In the genomic region with DNA sequence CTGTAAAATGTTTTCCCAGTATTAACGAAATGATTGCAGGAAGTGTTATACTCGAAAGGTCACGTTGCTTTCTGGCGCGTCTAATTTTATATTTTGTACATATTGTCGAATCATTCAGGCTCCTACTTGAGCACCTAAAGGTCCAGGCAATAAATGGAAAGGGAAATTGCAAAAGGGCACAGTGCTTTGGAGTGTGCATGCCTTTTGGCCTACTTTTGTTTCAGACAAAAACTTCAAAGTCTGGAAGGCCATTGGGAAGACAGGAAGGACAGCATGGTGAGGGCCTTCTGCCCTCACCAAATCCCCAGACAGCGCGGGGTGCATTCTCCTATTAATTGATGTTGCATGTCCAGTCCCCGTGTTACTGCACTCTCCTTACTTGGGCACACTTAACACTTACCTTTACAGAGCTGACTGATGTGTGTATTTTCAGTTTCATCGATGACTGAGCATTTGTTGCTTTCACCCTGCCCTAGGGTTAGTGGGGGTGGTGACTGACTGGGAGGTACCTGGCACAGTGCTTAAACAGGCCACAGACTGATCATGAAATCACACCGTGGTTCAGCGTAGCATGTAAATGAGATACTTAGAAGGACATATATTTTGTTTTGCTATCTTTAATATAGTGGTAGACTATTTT, we compare ENCODE assay signal across 20 mouse cellular contexts. TPM values are rescaled to one million over a fixed set of nuclear protein-coding genes. Genes with fewer than 3 reads are reported as not detected.
DNase-seq lines count a peak whose midpoint lies in the region; ATAC-seq and TF ChIP-seq lines count a peak whose summit lies in the region.
"Had no signal": no experiment of that assay in that cellular context is flagged by ENCODE, and none has a peak within 500 bp of the region (broad histone marks: within the 10 kb centered on the region; RNA-seq: fewer than 3 reads in every experiment).

No protein-coding gene starts in this region.

- ATAC-seq in megakaryocyte, adult 5-6 weeks (ENCODE audit: poor library complexity, severe bottlenecking), result no peak
- ATAC-seq: forebrain, embryonic 16.5 days had no signal

- peaks cover 32% of the 10 kb centered on the region for H3K4me1 ChIP-seq in megakaryocyte, embryonic 14.5 days
- peaks cover 11 to 50% of the 10 kb centered on the region in 2 experiments for H3K4me1 ChIP-seq in CH12.LX (ENCODE audit: control insufficient read depth in 1 of 2, insufficient read depth in 2 of 2)
- H3K4me1 ChIP-seq in limb, embryonic 10.5 days, result peaks cover 2% of the 10 kb centered on the region; the same call in 1 of the 2 replicates
- H3K4me1 ChIP-seq: embryonic facial prominence, embryonic 13.5 days; forebrain, embryonic 12.5 days; heart, embryonic 15.5 days; hindbrain, embryonic 15.5 days had no signal

- no peaks in the 10 kb centered on the region for H3K27me3 ChIP-seq in megakaryocyte, embryonic 14.5 days (replicated peaks)
- no peaks in the 10 kb centered on the region for H3K27me3 ChIP-seq in CH12.LX (replicated peaks)
- H3K27me3 ChIP-seq in limb, embryonic 10.5 days (ENCODE audit: low read depth, poor library complexity, severe bottlenecking), result no peaks in the 10 kb centered on the region
- H3K27me3 ChIP-seq: embryonic facial prominence, embryonic 13.5 days; forebrain, embryonic 12.5 days; heart, embryonic 15.5 days; hindbrain, embryonic 15.5 days had no signal

- in situ Hi-C loops in CH12.LX (cut with MboI; ENCODE audit: low pct_ligation_motif_present, low pct_unique_long_range_greater_than_20kb, low sequenced_read_pairs), result no loop called here

- H3K27ac ChIP-seq in CH12.LX (ENCODE audit: insufficient read depth, low read depth), result peak overlapping the region; percentile 40; the same call in 1 of the 2 replicates
- H3K27ac ChIP-seq in limb, embryonic 10.5 days, result no peak overlapping the region
- H3K27ac ChIP-seq: embryonic facial prominence, embryonic 13.5 days; forebrain, embryonic 12.5 days; heart, adult 2 months; heart, embryonic 15.5 days; hindbrain, embryonic 15.5 days had no signal

- WGBS in limb, embryonic 10.5 days, result 90% methylated on average over 12 of the region's 12 CpGs

- TF ChIP-seq RAD21 in CH12.LX (IDR thresholded peaks at IDR 0.05; ENCODE audit: low read depth, low read length), result no peak

- H3K36me3 ChIP-seq in megakaryocyte, embryonic 14.5 days (replicated peaks; ENCODE audit: low read length), result peaks cover 3% of the 10 kb centered on the region
- peaks cover 0 to 6% of the 10 kb centered on the region in 2 experiments for H3K36me3 ChIP-seq in CH12.LX (replicated peaks in 1 of 2; ENCODE audit: control insufficient read depth in 1 of 2, insufficient read depth in 1 of 2, low read length in 1 of 2)
- no peaks in the 10 kb centered on the region for H3K36me3 ChIP-seq in limb, embryonic 10.5 days
- H3K36me3 ChIP-seq: embryonic facial prominence, embryonic 13.5 days; forebrain, embryonic 12.5 days; heart, embryonic 15.5 days; hindbrain, embryonic 15.5 days had no signal

- H3K79me2 ChIP-seq in CH12.LX (replicated peaks; ENCODE audit: control insufficient read depth, extremely low read depth, insufficient read depth, poor library complexity, severe bottlenecking), result no peaks in the 10 kb centered on the region

- dilution Hi-C loops in CH12.LX (cut with MboI; ENCODE audit: extremely low pct_ligation_motif_present, extremely low pct_unique_long_range_greater_than_20kb, low sequenced_read_pairs), result no loop called here

- peak overlapping the region; percentile 19; the same call in 1 of the 2 replicates for H3K9ac ChIP-seq in CH12.LX (ENCODE audit: insufficient read depth, low read depth)
- H3K9ac ChIP-seq: embryonic facial prominence, embryonic 13.5 days; forebrain, embryonic 12.5 days; heart, embryonic 15.5 days; hindbrain, embryonic 15.5 days had no signal

- no peak for TF ChIP-seq CTCF in CH12.LX (conservative IDR thresholded peaks at IDR 0.05 in 1 of 2, IDR thresholded peaks at IDR 0.05 in 1 of 2; ENCODE audit: low read depth in 2 of 2, low read length in 2 of 2)

- TF ChIP-seq EP300 in CH12.LX (IDR thresholded peaks at IDR 0.05; ENCODE audit: low read length), result peak; percentile 57

- H3K4me2 ChIP-seq in CH12.LX (ENCODE audit: insufficient read depth, low read depth, poor library complexity, severe bottlenecking), result peak overlapping the region; percentile 86
- H3K4me2 ChIP-seq: embryonic facial prominence, embryonic 13.5 days; forebrain, embryonic 12.5 days; heart, embryonic 11.5 days; heart, embryonic 15.5 days; hindbrain, embryonic 15.5 days had no signal

- peak; percentile 54 for DNase-seq in CH12.LX (ENCODE audit: extremely low read depth)
- DNase-seq in induced T-regulatory cell, adult 2 months (ENCODE audit: low read depth), result peak; percentile 31
- DNase-seq in left cerebral cortex, adult 18-20 months (ENCODE audit: low spot score in 2 of 2), result no peak
- no peak for DNase-seq in limb, embryonic 10.5 days (ENCODE audit: low spot score)
- DNase-seq: adrenal gland, adult 8-10 months; B cell, adult 2 months; cerebellum, adult 18-20 months; cerebellum, adult 9-11 months; cerebellum, postnatal 36 days; gastrocnemius, postnatal 10 days; heart, adult 2 months; heart, postnatal 14 days had no signal

- peak overlapping the region; percentile 6 for H3K4me3 ChIP-seq in megakaryocyte, embryonic 14.5 days (replicated peaks)
- H3K4me3 ChIP-seq in CH12.LX (replicated peaks in 1 of 3; ENCODE audit: low read depth in 2 of 3, low read length in 2 of 3, poor library complexity in 1 of 3), result no peak overlapping the region
- no peak overlapping the region for H3K4me3 ChIP-seq in limb, embryonic 10.5 days
- H3K4me3 ChIP-seq: embryonic facial prominence, embryonic 13.5 days; forebrain, embryonic 12.5 days; heart, adult 2 months; heart, embryonic 15.5 days; hindbrain, embryonic 15.5 days had no signal

- no peaks in the 10 kb centered on the region for H3K9me3 ChIP-seq in megakaryocyte, embryonic 14.5 days
- no peaks in the 10 kb centered on the region for H3K9me3 ChIP-seq in CH12.LX (replicated peaks; ENCODE audit: low read length)
- no peaks in the 10 kb centered on the region for H3K9me3 ChIP-seq in limb, embryonic 10.5 days (replicated peaks)
- H3K9me3 ChIP-seq: embryonic facial prominence, embryonic 13.5 days; forebrain, embryonic 12.5 days; heart, embryonic 15.5 days; hindbrain, embryonic 15.5 days had no signal

- TF ChIP-seq POLR2A in CH12.LX (IDR thresholded peaks at IDR 0.05; ENCODE audit: low read depth, low read length), result no peak

TF ChIP-seq in CH12.LX, 34 proteins besides CTCF, POLR2A, EP300 and RAD21:
- TF ChIP-seq MEF2A (IDR thresholded peaks at IDR 0.05; ENCODE audit: borderline replicate concordance, low read depth, low read length), result 0 out of 2 replicates have a peak, but pooled peaks have one; percentile 38
- no peak for TF ChIP-seq ZMIZ1 (IDR thresholded peaks at IDR 0.05; ENCODE audit: low read depth, low read length)
- no peak for TF ChIP-seq USF2 (conservative IDR thresholded peaks at IDR 0.05; ENCODE audit: low read depth, low read length)
- no peak for TF ChIP-seq PAX5 (IDR thresholded peaks at IDR 0.05; ENCODE audit: low read length)
- no peak for TF ChIP-seq JUN (IDR thresholded peaks at IDR 0.05; ENCODE audit: insufficient read depth, low read depth, low read length)
- 0 out of 2 replicates have a peak, but pooled peaks have one; percentile 52 for TF ChIP-seq MAFK (IDR thresholded peaks at IDR 0.05; ENCODE audit: insufficient replicate concordance, low read length)
- no peak for TF ChIP-seq CHD1 (IDR thresholded peaks at IDR 0.05; ENCODE audit: low read depth, low read length)
- no peak for TF ChIP-seq MAZ (IDR thresholded peaks at IDR 0.05; ENCODE audit: low read depth, low read length)
- TF ChIP-seq ETS1 (conservative IDR thresholded peaks at IDR 0.05; ENCODE audit: low read depth, low read length), result no peak; the same call in 1 of the 2 replicates
- TF ChIP-seq TBP (conservative IDR thresholded peaks at IDR 0.05; ENCODE audit: low read depth, low read length), result no peak
- TF ChIP-seq TCF12 (IDR thresholded peaks at IDR 0.05; ENCODE audit: low read depth, low read length), result peak; percentile 30; the same call in 1 of the 2 replicates
- TF ChIP-seq SMC3 (IDR thresholded peaks at IDR 0.05; ENCODE audit: low read depth, low read length), result no peak
- TF ChIP-seq BHLHE40 (IDR thresholded peaks at IDR 0.05; ENCODE audit: low read depth, low read length), result peak; percentile 53
- 0 out of 2 replicates have a peak, but pooled peaks have one; percentile 34 for TF ChIP-seq CHD2 (IDR thresholded peaks at IDR 0.05; ENCODE audit: low read length)
- peak; percentile 75; the same call in 1 of the 2 replicates for TF ChIP-seq IRF4 (IDR thresholded peaks at IDR 0.05; ENCODE audit: low read depth, low read length)
TF ChIP-seq in CH12.LX: peak in this region for 6.

RNA-seq across cellular contexts. Expression of a gene that starts 20.7 kb away (rescaled TPM):
- polyA plus RNA-seq in megakaryocyte, embryonic 14.5 days (2012; ENCODE audit: insufficient read depth, low replicate concordance), result 0.62 TPM in 1 of 2 replicates, not detected in the other
- total RNA-seq in megakaryocyte, adult 5-6 weeks (2015), result 1.1 and 1.5 TPM in 2 replicates
- total RNA-seq in megakaryocyte, adult 5-6 weeks (2017), result 0.28 and 0.37 TPM in 2 replicates
- 9.1 and 16.5 TPM in 2 replicates for total RNA-seq in CH12.LX (2012; rRNA removed)
- 9.9 and 11.4 TPM in 2 replicates for total RNA-seq in CH12.LX (2014; rRNA removed)
- 3.6 and 4.8 TPM in 2 replicates for polyA plus RNA-seq in CH12.LX (2012; ENCODE audit: insufficient read length, low read depth)
- 10 to 100 TPM in 1 of 2 experiments, 1 to 10 TPM in 1; 8.5 to 10.9 TPM for total RNA-seq in left cerebral cortex, adult 18-20 months (2021)
- polyA plus RNA-seq in limb, embryonic 10.5 days (2016; fragmentation: Nextera tagmentation; extraction: Ambion mirVana), result 8.5 and 10.6 TPM in 2 replicates

Comparison
In these comparisons a context has a peak if more than half of its experiments do, and no peak if none do; other contexts are left out.
1. DNase-seq: peak in CH12.LX (single experiment) and induced T-regulatory cell, adult 2 months (single experiment); none in left cerebral cortex, adult 18-20 months (0 of 2) and limb, embryonic 10.5 days (single experiment).